Mouse (Mus musculus): ENCODE data around the gene Map1b.

The Map1b gene

GRCm38 (mm10) chr13:99499764-99500163, 16.6 kb downstream of the Map1b start:
- in situ Hi-C loops (cut with MboI; ENCODE audit: low pct_unique_long_range_greater_than_20kb in 1 of 2, low sequenced_read_pairs in 2 of 2, unreplicated experiment in 1 of 2): loop anchor here in 1 of 2 experiments (5.0 kb wide), 1 partner anchor 348 kb away; no protein-coding TSS in a partner anchor

GRCm38 (mm10) chr13:99496106-99496505, 20.2 kb downstream of the Map1b start:
- in situ Hi-C loops (cut with MboI; ENCODE audit: low pct_unique_long_range_greater_than_20kb in 1 of 2, low sequenced_read_pairs in 2 of 2, unreplicated experiment in 1 of 2): loop anchor here in 1 of 2 experiments (5.0 kb wide), 1 partner anchor 351 kb away; no protein-coding TSS in a partner anchor

- in situ Hi-C loops (cut with MboI; ENCODE audit: low pct_unique_long_range_greater_than_20kb in 1 of 2, low sequenced_read_pairs in 2 of 2, unreplicated experiment in 1 of 2): no loop called here
These were observed 21.9 kb downstream of the Map1b start for GRCm38 (mm10) chr13:99494416-99494815.

GRCm38 (mm10) chr13:99493304-99493904, 22.9 kb downstream of the Map1b start:
- in situ Hi-C loops (cut with MboI; ENCODE audit: low pct_unique_long_range_greater_than_20kb in 1 of 2, low sequenced_read_pairs in 2 of 2, unreplicated experiment in 1 of 2): no loop called here

- in situ Hi-C loops (cut with MboI; ENCODE audit: low pct_unique_long_range_greater_than_20kb in 1 of 2, low sequenced_read_pairs in 2 of 2, unreplicated experiment in 1 of 2): no loop called here
These were observed 23.6 kb downstream of the Map1b start for GRCm38 (mm10) chr13:99492619-99493303.

GRCm38 (mm10) chr13:99489998-99490397, 26.3 kb downstream of the Map1b start:
- in situ Hi-C loops (cut with MboI; ENCODE audit: low pct_unique_long_range_greater_than_20kb in 1 of 2, low sequenced_read_pairs in 2 of 2, unreplicated experiment in 1 of 2): no loop called here

- in situ Hi-C loops (cut with MboI; ENCODE audit: low pct_unique_long_range_greater_than_20kb in 1 of 2, low sequenced_read_pairs in 2 of 2, unreplicated experiment in 1 of 2): no loop called here
These were observed 27.2 kb downstream of the Map1b start for GRCm38 (mm10) chr13:99489175-99489574.

- in situ Hi-C loops (cut with MboI; ENCODE audit: low pct_unique_long_range_greater_than_20kb in 1 of 2, low sequenced_read_pairs in 2 of 2, unreplicated experiment in 1 of 2): no loop called here
These were observed 30.5 kb downstream of the Map1b start for GRCm38 (mm10) chr13:99485861-99486260.

GRCm38 (mm10) chr13:99485331-99485733, 31.0 kb downstream of the Map1b start:
- in situ Hi-C loops (cut with MboI; ENCODE audit: low pct_unique_long_range_greater_than_20kb in 1 of 2, low sequenced_read_pairs in 2 of 2, unreplicated experiment in 1 of 2): no loop called here

- in situ Hi-C loops (cut with MboI; ENCODE audit: low pct_unique_long_range_greater_than_20kb in 1 of 2, low sequenced_read_pairs in 2 of 2, unreplicated experiment in 1 of 2): no loop called here
These were observed 31.4 kb downstream of the Map1b start for GRCm38 (mm10) chr13:99484905-99485304.

GRCm38 (mm10) chr13:99483433-99483832, 32.9 kb downstream of the Map1b start:
- in situ Hi-C loops (cut with MboI; ENCODE audit: low pct_unique_long_range_greater_than_20kb in 1 of 2, low sequenced_read_pairs in 2 of 2, unreplicated experiment in 1 of 2): no loop called here

GRCm38 (mm10) chr13:99475488-99475887, 40.9 kb downstream of the Map1b start:
- in situ Hi-C loops (cut with MboI; ENCODE audit: low pct_unique_long_range_greater_than_20kb in 1 of 2, low sequenced_read_pairs in 2 of 2, unreplicated experiment in 1 of 2): no loop called here

GRCm38 (mm10) chr13:99475033-99475432, 41.3 kb downstream of the Map1b start:
- in situ Hi-C loops (cut with MboI; ENCODE audit: low pct_unique_long_range_greater_than_20kb in 1 of 2, low sequenced_read_pairs in 2 of 2, unreplicated experiment in 1 of 2): no loop called here

- in situ Hi-C loops (cut with MboI; ENCODE audit: low pct_unique_long_range_greater_than_20kb in 1 of 2, low sequenced_read_pairs in 2 of 2, unreplicated experiment in 1 of 2): no loop called here
These were observed 42.2 kb downstream of the Map1b start for GRCm38 (mm10) chr13:99474108-99474507.

GRCm38 (mm10) chr13:99472028-99472427, 44.3 kb downstream of the Map1b start:
- in situ Hi-C loops (cut with MboI; ENCODE audit: low pct_unique_long_range_greater_than_20kb in 1 of 2, low sequenced_read_pairs in 2 of 2, unreplicated experiment in 1 of 2): no loop called here

GRCm38 (mm10) chr13:99470084-99470483, 46.3 kb downstream of the Map1b start:
- in situ Hi-C loops (cut with MboI; ENCODE audit: low pct_unique_long_range_greater_than_20kb in 1 of 2, low sequenced_read_pairs in 2 of 2, unreplicated experiment in 1 of 2): no loop called here

- in situ Hi-C loops (cut with MboI; ENCODE audit: low pct_unique_long_range_greater_than_20kb in 1 of 2, low sequenced_read_pairs in 2 of 2, unreplicated experiment in 1 of 2): no loop called here
These were observed 48.1 kb downstream of the Map1b start for GRCm38 (mm10) chr13:99468267-99468666.

GRCm38 (mm10) chr13:99466811-99467315, 49.5 kb downstream of the Map1b start:
- in situ Hi-C loops (cut with MboI; ENCODE audit: low pct_unique_long_range_greater_than_20kb in 1 of 2, low sequenced_read_pairs in 2 of 2, unreplicated experiment in 1 of 2): no loop called here

GRCm38 (mm10) chr13:99466064-99466463, 50.3 kb downstream of the Map1b start:
- in situ Hi-C loops (cut with MboI; ENCODE audit: low pct_unique_long_range_greater_than_20kb in 1 of 2, low sequenced_read_pairs in 2 of 2, unreplicated experiment in 1 of 2): no loop called here

- in situ Hi-C loops (cut with MboI; ENCODE audit: low pct_unique_long_range_greater_than_20kb in 1 of 2, low sequenced_read_pairs in 2 of 2, unreplicated experiment in 1 of 2): no loop called here
These were observed 51.8 kb downstream of the Map1b start for GRCm38 (mm10) chr13:99464551-99464950.

All from mouse embryonic stem cell (cell line).